Mouse (Mus musculus) thymus, postnatal 4 days (tissue): ENCODE data around the gene Lpar1.

Source experiments
- DNase-seq: peaks from one replicate; pipeline ENCODE4 v3.0.0; 2021

The Lpar1 gene

GRCm38 (mm10) chr4:58438654-58439053 is 115.0 kb downstream of the Lpar1 start:
- DNase-seq, result no peak

GRCm38 (mm10) chr4:58437271-58437670 is 116.4 kb downstream of the Lpar1 start:
- DNase-seq, result peak; percentile 19

- no peak for DNase-seq
Measured at GRCm38 (mm10) chr4:58423276-58423930, 130.3 kb downstream of the Lpar1 start.

- no peak for DNase-seq
Measured at GRCm38 (mm10) chr4:58419225-58419624, 134.5 kb downstream of the Lpar1 start.

GRCm38 (mm10) chr4:58417319-58417718 is 136.4 kb downstream of the Lpar1 start:
- no peak for DNase-seq

DNA sequence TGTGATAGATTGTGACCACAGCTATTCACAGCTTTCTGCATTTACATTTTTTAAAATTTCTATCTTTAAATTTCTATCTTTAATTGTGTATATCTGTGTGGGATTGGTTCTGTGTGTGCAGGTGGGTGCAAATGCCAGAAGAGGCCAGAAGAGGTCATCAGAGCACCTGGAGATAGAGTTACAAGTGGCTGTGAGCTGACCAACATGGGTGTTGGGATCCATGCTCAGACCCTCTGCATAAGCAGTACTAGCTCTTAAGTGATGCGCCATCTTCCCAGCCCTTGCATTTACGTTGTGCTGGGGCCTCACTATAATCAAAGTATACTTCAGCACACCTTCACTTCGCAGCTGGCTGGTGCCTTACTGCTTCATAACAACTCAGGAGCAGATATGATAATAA is 138.2 kb downstream of the Lpar1 start:
- DNase-seq, result no peak

- DNase-seq, result no peak
Measured at GRCm38 (mm10) chr4:58413188-58414185, 140.2 kb downstream of the Lpar1 start.

DNA sequence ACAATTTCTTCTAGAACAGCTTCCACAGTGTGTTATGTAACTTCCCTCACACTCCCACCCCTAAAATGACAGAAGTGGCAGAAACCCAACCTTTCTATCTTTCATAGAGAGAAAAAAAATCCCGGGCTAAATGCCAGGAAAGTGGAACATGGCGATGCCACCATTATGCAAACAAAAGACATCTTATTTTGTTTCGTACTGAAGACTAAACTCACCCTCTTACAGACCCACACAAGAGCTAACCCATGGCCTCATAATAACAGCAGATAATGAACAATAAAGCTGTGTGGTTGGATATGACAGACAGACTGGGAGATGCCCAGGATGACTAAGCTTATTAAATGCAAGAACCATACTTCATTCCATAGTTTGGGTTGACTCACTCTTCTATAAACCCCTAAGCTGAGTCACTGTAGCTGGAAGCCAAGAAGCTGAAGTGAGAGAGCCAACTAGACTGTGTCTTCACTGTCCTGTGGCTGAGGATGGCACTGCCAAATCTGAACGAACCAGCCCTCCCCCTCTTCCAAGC is 151.7 kb downstream of the Lpar1 start:
- DNase-seq, result no peak

- no peak for DNase-seq
Measured at GRCm38 (mm10) chr4:58400861-58401341, 152.8 kb downstream of the Lpar1 start.
